Mouse (Mus musculus): ENCODE measurements around the gene Rarres2. TPM values are rescaled to one million over a fixed set of nuclear protein-coding genes. Genes with fewer than 3 reads are reported as not detected.
A peak's percentile ranks its signal among the peaks of the same experiment; 100 is the strongest.

The Rarres2 gene
- polyA plus RNA-seq, 1 experiment from 2014 or later = 8.2 TPM

DNA sequence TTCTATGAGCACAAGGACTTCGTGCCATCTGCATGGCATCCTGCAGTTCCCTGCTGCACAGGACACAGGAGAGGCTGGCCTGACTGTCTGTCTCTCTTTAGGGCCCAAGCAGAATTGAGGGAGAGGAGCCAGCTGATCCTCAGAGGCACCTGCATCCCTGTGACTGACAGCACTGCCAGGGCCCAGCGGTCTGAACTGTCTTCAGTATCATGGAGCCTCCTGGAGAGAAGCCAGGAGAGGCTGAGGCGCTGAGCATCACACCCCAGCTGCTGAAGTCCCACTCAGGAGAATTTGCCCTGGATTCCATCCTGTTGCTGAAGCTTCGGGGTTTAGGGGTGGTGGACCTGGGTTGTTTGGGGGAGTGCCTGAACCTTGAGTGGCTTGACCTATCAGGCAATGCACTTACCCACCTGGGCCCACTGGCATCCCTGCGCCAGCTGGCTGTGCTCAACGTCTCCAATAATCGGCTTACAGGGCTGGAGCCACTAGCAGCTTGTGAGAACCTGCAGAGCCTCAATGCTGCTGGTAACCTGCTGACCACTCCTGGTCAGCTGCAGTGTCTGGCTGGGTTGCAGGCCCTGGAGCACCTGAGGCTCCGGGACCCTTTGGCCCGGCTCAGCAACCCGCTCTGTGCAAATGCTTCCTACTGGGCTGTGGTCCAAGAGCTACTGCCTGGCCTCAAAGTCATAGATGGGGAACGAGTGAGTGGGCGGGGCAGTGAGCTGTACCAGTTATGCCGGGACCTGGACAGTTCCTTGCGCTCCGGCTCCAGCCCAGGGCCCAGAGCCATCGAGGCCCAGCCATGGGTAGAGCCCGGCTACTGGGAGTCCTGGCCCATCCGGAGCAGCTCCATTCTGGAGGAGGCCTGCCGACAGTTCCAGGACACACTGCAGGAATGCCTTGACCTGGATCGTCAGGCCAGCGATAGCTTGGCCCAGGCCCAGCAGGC, 4.3 kb downstream of the Rarres2 start:
- peaks cover 42% of the 10 kb centered on the region for H3K36me3 ChIP-seq (replicated peaks; ENCODE audit: control insufficient read depth, insufficient read depth)
- 89% methylated on average over 21 of the region's 21 CpGs for WGBS
- H3K27me3 ChIP-seq (ENCODE audit: control insufficient read depth, insufficient read depth, low read length) = no peaks in the 10 kb centered on the region
- no peaks in the 10 kb centered on the region for H3K4me1 ChIP-seq (replicated peaks; ENCODE audit: control insufficient read depth, insufficient read depth, low read length)
- DNase-seq (ENCODE audit: low spot score) = no peak
- peak; percentile 41; the same call in 1 of the 2 replicates for ATAC-seq (ENCODE audit: low FRiP score)
- no peak overlapping the region for H3K27ac ChIP-seq
- no peak overlapping the region for H3K9ac ChIP-seq
- H3K4me2 ChIP-seq (replicated peaks) = no peak overlapping the region
- H3K4me3 ChIP-seq (replicated peaks; ENCODE audit: low read length) = no peak overlapping the region
- H3K9me3 ChIP-seq (ENCODE audit: control insufficient read depth, low read length) = no peaks in the 10 kb centered on the region

DNA sequence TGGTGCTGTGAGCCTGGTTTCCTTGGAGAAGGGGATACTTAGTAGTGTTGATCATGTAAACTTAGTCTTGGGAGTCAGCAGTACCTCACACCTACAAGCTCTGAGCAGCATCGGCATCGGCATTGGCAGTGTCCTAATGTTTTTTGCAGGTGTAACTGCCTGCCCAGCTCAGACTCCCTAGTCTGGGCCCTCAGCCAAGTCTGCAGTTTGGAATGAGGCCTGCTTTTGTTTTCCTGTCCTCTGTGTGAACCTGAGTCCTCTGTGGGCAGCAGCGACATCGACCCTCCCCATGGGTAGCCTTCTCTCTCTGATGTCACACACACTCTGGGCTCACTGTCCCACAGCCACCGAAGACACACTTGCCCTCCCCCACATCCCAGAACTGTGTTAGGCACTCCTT, 6.3 kb downstream of the Rarres2 start:
- H3K27ac ChIP-seq = no peak overlapping the region
- no peak; the same call in 1 of the 2 replicates for ATAC-seq (ENCODE audit: low FRiP score)

DNA sequence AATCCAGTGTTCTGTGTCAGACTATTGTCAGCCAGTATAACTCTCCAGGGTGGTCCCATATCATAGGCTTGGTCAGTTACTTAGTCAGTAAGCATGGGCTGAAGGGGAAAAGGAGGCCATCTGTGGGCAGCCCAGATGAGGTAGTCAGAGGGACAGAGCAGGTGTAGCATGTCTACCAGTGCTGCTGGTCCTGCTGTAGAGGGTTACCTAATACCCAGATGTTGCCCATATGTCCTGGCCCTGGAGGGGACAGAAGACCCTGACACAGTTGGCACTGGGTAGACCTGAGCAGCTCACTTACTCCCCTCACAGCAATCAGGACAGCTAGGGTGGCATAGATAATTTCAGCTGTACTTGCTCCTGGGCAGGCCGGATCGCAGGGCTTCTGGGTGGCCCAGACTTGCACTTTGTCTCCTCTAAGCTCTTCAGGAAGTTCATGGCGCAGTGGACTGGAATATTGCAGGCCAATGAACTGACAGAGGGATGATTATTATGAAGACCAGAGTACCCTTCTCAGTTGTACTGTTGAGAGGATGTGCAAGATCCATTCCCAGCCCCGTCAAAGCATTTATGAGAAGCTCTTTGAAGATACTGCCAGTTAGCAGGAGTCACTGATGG, 6.8 kb downstream of the Rarres2 start:
- H3K9me3 ChIP-seq (ENCODE audit: control insufficient read depth, low read length) = no peaks in the 10 kb centered on the region
- ATAC-seq (ENCODE audit: low FRiP score) (no peak), DNase-seq (ENCODE audit: low spot score) (no peak)
- H3K4me3 ChIP-seq (replicated peaks; ENCODE audit: low read length) = no peak overlapping the region
- 99% methylated on average over 4 of the region's 4 CpGs for WGBS
- no peak overlapping the region for H3K4me2 ChIP-seq (replicated peaks)
- H3K27me3 ChIP-seq (ENCODE audit: control insufficient read depth, insufficient read depth, low read length) = no peaks in the 10 kb centered on the region
- no peaks in the 10 kb centered on the region for H3K4me1 ChIP-seq (replicated peaks; ENCODE audit: control insufficient read depth, insufficient read depth, low read length)
- peaks cover 50% of the 10 kb centered on the region for H3K36me3 ChIP-seq (replicated peaks; ENCODE audit: control insufficient read depth, insufficient read depth)
- H3K9ac ChIP-seq = no peak overlapping the region
- H3K27ac ChIP-seq = no peak overlapping the region

More for the DNA sequence above, 6.3 kb downstream of the Rarres2 start:
- H3K9me3 ChIP-seq (ENCODE audit: control insufficient read depth, low read length) = no peaks in the 10 kb centered on the region
- no peak overlapping the region for H3K4me2 ChIP-seq (replicated peaks)
- H3K4me1 ChIP-seq (replicated peaks; ENCODE audit: control insufficient read depth, insufficient read depth, low read length) = no peaks in the 10 kb centered on the region
- no peaks in the 10 kb centered on the region for H3K27me3 ChIP-seq (ENCODE audit: control insufficient read depth, insufficient read depth, low read length)
- H3K36me3 ChIP-seq (replicated peaks; ENCODE audit: control insufficient read depth, insufficient read depth) = peaks cover 50% of the 10 kb centered on the region
- no peak overlapping the region for H3K4me3 ChIP-seq (replicated peaks; ENCODE audit: low read length)
- WGBS = 56% methylated on average over 5 of the region's 5 CpGs
- H3K9ac ChIP-seq = no peak overlapping the region
- DNase-seq (ENCODE audit: low spot score) = no peak

DNA sequence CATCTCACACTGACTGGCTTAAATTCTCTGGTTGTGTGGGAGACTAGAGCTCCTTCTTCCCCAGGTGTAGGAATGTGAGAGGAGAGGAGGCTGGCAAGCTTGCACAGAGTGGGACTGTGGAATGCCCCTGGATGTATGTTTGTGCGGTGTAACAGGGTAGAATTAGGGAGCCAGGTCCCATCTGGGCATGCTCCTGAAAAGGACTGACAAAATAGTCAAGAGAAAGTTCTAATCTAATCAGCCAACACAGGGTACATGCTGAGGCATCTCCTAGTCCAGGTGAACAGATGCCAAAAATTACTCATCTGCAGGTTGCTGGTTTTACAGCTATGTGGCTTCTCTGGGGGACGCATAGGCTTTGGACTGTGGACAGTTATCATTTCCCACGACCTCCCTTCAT, 16.6 kb downstream of the Rarres2 start:
- ATAC-seq (ENCODE audit: low FRiP score) (no peak), DNase-seq (ENCODE audit: low spot score) (no peak)
- no peaks in the 10 kb centered on the region for H3K9me3 ChIP-seq (ENCODE audit: control insufficient read depth, low read length)
- peaks cover 20% of the 10 kb centered on the region for H3K36me3 ChIP-seq (replicated peaks; ENCODE audit: control insufficient read depth, insufficient read depth)
- H3K4me1 ChIP-seq (replicated peaks; ENCODE audit: control insufficient read depth, insufficient read depth, low read length) = peaks cover 18% of the 10 kb centered on the region
- no peak overlapping the region for H3K9ac ChIP-seq
- H3K4me3 ChIP-seq (replicated peaks; ENCODE audit: low read length) = no peak overlapping the region; the same call in 1 of the 2 replicates
- H3K4me2 ChIP-seq (replicated peaks) = peak overlapping the region; percentile 91
- H3K27ac ChIP-seq = no peak overlapping the region
- WGBS = 84% methylated on average over 3 of the region's 3 CpGs
- H3K27me3 ChIP-seq (ENCODE audit: control insufficient read depth, insufficient read depth, low read length) = no peaks in the 10 kb centered on the region

DNA sequence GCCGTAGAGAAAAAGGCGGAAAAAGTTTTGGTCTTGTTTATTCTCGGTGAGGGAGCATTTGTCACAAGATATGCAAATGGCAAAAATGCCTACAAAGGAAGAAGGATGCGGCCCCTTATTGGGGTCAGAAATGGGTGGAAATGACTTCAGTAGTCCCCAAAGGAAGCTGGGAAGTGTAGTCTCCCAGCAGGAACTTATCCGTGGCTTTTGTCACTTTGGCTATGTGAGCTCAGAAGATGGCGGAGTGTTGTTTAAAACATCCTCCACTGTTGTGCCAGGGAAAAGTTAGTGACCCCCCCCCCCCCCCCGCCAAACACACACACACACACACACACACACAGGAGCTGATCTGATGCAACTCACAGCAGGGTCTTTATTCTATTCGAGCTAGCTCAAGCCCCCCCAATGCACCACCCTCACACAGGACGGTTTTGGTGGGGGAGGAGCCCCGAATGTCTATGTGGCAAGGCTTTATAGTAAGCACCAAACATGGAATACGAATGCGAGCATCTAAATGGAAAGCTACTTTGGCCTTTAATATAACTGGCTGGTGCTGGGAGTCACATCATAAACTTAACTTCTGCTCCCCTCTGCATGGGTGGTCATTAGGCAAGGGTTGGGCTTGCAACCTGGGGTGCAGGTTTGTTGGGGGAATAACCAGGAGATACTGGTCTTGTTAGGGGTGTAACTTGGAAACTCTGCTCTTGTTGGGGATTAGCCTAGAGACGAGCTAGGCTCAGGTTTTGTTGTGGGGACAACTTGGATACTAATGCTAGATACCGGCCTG, 17.3 kb downstream of the Rarres2 start:
- peak; percentile 83 for DNase-seq (ENCODE audit: low spot score)
- WGBS = 28% methylated on average over 14 of the region's 14 CpGs
- H3K4me3 ChIP-seq (replicated peaks; ENCODE audit: low read length) = peak overlapping the region; percentile 53
- H3K4me1 ChIP-seq (replicated peaks; ENCODE audit: control insufficient read depth, insufficient read depth, low read length) = peaks cover 18% of the 10 kb centered on the region
- peak overlapping the region; percentile 91 for H3K4me2 ChIP-seq (replicated peaks)
- ATAC-seq (ENCODE audit: low FRiP score) = peak; percentile 87
- H3K9ac ChIP-seq = peak overlapping the region; percentile 88
- no peaks in the 10 kb centered on the region for H3K9me3 ChIP-seq (ENCODE audit: control insufficient read depth, low read length)
- no peaks in the 10 kb centered on the region for H3K27me3 ChIP-seq (ENCODE audit: control insufficient read depth, insufficient read depth, low read length)
- H3K36me3 ChIP-seq (replicated peaks; ENCODE audit: control insufficient read depth, insufficient read depth) = peaks cover 17% of the 10 kb centered on the region
- H3K27ac ChIP-seq = peak overlapping the region; percentile 99

DNA sequence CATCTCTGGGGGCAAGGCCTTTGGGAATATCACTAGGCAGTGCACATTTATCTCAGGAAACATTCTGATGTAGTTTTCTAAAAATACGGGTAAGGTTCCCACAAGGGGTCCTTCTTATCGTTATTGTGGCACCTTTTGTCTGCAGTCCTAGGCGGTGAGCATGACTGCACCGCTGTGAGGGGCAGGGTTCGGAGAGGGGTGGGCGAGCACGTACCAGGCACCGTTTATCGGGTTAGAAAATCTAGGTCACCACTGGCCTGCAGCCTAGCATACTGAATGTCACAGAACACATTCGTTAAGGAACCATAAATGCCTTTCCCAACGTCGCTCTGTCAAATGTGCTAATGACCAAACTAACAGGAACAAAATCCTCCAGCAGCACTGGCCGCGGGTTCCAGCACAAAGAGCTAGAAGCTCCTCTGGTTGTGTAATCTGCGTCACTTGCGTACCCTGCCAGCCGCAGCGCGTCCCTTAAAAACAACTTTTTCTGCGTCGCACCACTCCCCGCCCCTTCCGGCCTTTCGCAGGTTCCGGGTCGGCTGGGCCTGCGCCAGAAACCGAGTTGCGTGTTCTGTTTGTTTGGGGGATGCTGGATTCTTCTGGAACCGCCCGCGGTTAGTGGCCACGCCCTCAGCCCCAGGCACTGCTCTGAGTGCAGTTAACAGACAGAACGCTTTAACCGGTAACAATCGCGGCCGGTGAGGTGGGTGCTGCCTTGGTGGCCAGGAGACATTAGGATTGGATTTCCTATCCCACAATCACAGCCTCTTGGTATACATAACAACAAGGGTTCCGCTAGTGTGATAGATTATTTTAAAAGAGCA, 18.1 kb downstream of the Rarres2 start, which contains the start of gene Lrrc61:
Lrrc61 (plus strand) TSS at position 517 of the 824 bp plus-strand sequence.
- peak within 1 kb of the TSS; percentile 91 for H3K4me2 ChIP-seq (replicated peaks)
- peaks cover 18% of the 10 kb centered on the region for H3K4me1 ChIP-seq (replicated peaks; ENCODE audit: control insufficient read depth, insufficient read depth, low read length)
- peak within 1 kb of the TSS; percentile 88 for H3K9ac ChIP-seq
- H3K27ac ChIP-seq = peak within 1 kb of the TSS; percentile 99
- H3K36me3 ChIP-seq (replicated peaks; ENCODE audit: control insufficient read depth, insufficient read depth) = peaks cover 9% of the 10 kb centered on the region; the same call in 1 of the 2 replicates
- WGBS = under 1% methylated on average over 39 of the region's 39 CpGs
- H3K4me3 ChIP-seq (replicated peaks; ENCODE audit: low read length) = peak within 1 kb of the TSS; percentile 53
- ATAC-seq (ENCODE audit: low FRiP score) (peak; percentile 95), DNase-seq (ENCODE audit: low spot score) (peak; percentile 96)
- no peaks in the 10 kb centered on the region for H3K9me3 ChIP-seq (ENCODE audit: control insufficient read depth, low read length)
- no peaks in the 10 kb centered on the region for H3K27me3 ChIP-seq (ENCODE audit: control insufficient read depth, insufficient read depth, low read length)

DNA sequence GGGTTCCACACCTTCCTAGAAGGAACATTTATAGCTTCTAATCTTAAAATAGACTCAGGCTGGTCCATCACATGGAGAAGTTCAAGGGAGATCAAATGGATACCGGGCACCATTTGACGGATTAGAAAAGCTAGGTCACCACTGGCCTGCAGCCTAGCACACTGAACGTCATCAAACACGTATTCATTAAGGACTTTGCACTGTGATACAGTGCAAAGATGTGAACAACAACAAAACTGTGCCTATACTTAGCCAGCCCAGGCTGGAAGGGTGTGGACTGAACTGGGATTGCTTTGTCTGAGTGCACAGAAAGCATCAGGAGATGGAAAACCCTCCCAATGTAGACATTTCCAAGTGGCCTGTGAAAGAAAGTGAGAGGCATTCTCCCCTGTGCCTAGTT, 18.8 kb downstream of the Rarres2 start:
- peak overlapping the region; percentile 91 for H3K4me2 ChIP-seq (replicated peaks)
- H3K9me3 ChIP-seq (ENCODE audit: control insufficient read depth, low read length) = no peaks in the 10 kb centered on the region
- H3K4me1 ChIP-seq (replicated peaks; ENCODE audit: control insufficient read depth, insufficient read depth, low read length) = peaks cover 18% of the 10 kb centered on the region
- 0 out of 2 replicates have a peak, but pooled peaks cover 4% of the 10 kb centered on the region for H3K36me3 ChIP-seq (replicated peaks; ENCODE audit: control insufficient read depth, insufficient read depth)
- H3K27me3 ChIP-seq (ENCODE audit: control insufficient read depth, insufficient read depth, low read length) = no peaks in the 10 kb centered on the region
- DNase-seq (ENCODE audit: low spot score) = peak; percentile 49
- H3K9ac ChIP-seq = peak overlapping the region; percentile 88
- ATAC-seq (ENCODE audit: low FRiP score) = 0 out of 2 replicates have a peak, but pooled peaks have one; percentile 12
- peak overlapping the region; percentile 99 for H3K27ac ChIP-seq
- WGBS = 77% methylated on average over 4 of the region's 4 CpGs
- peak overlapping the region; percentile 53 for H3K4me3 ChIP-seq (replicated peaks; ENCODE audit: low read length)

DNA sequence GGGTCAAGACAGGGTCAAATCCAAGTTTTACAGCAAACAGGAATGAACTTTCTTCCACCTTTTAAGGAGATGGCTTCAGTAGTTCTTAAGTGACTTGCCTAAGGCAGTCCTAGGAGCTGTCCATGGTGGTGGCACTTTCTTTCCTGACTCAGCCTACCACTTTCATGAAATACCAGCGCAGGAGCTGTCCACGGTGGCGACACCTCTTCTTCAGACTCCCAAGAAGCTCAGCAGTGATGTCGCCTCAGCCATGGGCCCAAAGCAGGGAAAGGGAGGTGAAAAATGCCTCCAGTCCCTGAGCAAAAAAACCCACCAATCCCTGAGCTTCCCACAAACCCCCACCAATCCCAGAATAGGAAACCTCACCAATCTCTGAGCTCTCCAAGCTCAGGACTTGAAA, 19.7 kb downstream of the Rarres2 start:
- Histone ChIP-seq H3K4me2 (replicated peaks) (no peak overlapping the region), H3K27me3 (ENCODE audit: control insufficient read depth, insufficient read depth, low read length) (no peaks in the 10 kb centered on the region), H3K27ac (no peak overlapping the region), H3K9ac (no peak overlapping the region), H3K36me3 (replicated peaks; ENCODE audit: control insufficient read depth, insufficient read depth) (0 out of 2 replicates have a peak, but pooled peaks cover 4% of the 10 kb centered on the region), H3K4me3 (replicated peaks; ENCODE audit: low read length) (no peak overlapping the region), H3K9me3 (ENCODE audit: control insufficient read depth, low read length) (no peaks in the 10 kb centered on the region), H3K4me1 (replicated peaks; ENCODE audit: control insufficient read depth, insufficient read depth, low read length) (peaks cover 18% of the 10 kb centered on the region)
- whole genome bisulfite sequencing = 56% methylated on average over 4 of the region's 4 CpGs
- no peak for ATAC-seq (ENCODE audit: low FRiP score)
- DNase-seq (ENCODE audit: low spot score) = no peak

Data from hindbrain, embryonic 14.5 days (tissue).